Mouse (Mus musculus) ES-Bruce4 (cell line): ENCODE results near the gene Clec2g.

Experiments used
- CTCF ChIP-seq: IDR thresholded peaks from one replicate; pipeline ENCODE4 v1.8.1; 2011; ENCODE audit warnings: low read depth, low read length
- EP300 ChIP-seq: IDR thresholded peaks from 2 replicates; pipeline ENCODE4 v1.6.1; 2011; ENCODE audit warnings: low read depth, low read length; ENCODE audit not compliant: insufficient read depth

- TF ChIP-seq EP300 (no peak), CTCF (no peak)
Observed at GRCm38 (mm10) chr6:129030175-129030824, 96.1 kb downstream of the Clec2g start.
